9 mouse cellular contexts compared by ENCODE assay signal in genomic region chr6:82073011-82073410, GRCm38 (mm10). TPM values are rescaled to one million over a fixed set of nuclear protein-coding genes. Genes with fewer than 3 reads are reported as not detected.
DNase-seq lines count a peak whose midpoint lies in the region; ATAC-seq and TF ChIP-seq lines count a peak whose summit lies in the region.
"Had no signal": no experiment of that assay in that cellular context is flagged by ENCODE, and none has a peak within 500 bp of the region (broad histone marks: within the 10 kb centered on the region; RNA-seq: fewer than 3 reads in every experiment).

No protein-coding gene starts in this region.

- 59% methylated on average over 2 of the region's 2 CpGs for WGBS in liver, postnatal 0 days (ENCODE audit: insufficient replicate concordance)
- WGBS in embryonic facial prominence, embryonic 10.5 days: 94% methylated on average over 2 of the region's 2 CpGs

- peak; percentile 35 for DNase-seq in layer of hippocampus, adult 11-12 months (ENCODE audit: low spot score)
- DNase-seq in layer of hippocampus, postnatal 25 days (ENCODE audit: extremely low spot score in 1 of 2, low spot score in 1 of 2): no peak
- peak; percentile 71 to 73 for DNase-seq in adrenal gland, postnatal 36 days
- peak; percentile 90 to 94 for DNase-seq in kidney, postnatal 36 days
- peak; percentile 77 for DNase-seq in liver, postnatal 0 days
- no peak for DNase-seq in embryonic facial prominence, embryonic 10.5 days (ENCODE audit: low spot score)
- DNase-seq in gastrocnemius, adult 2 months: no peak

- peak; percentile 96 for ATAC-seq in liver, postnatal 0 days
- no peak for ATAC-seq in erythroid progenitor cell, adult 5-6 weeks (replicated peaks; ENCODE audit: low FRiP score, poor library complexity, severe bottlenecking)

- peaks cover 4% of the 10 kb centered on the region; the same call in 1 of the 2 replicates for H3K36me3 ChIP-seq in liver, postnatal 0 days (replicated peaks; ENCODE audit: insufficient read depth, low read length)
- H3K36me3 ChIP-seq in embryonic facial prominence, embryonic 10.5 days (replicated peaks): no peaks in the 10 kb centered on the region

- H3K4me3 ChIP-seq in liver, postnatal 0 days (ENCODE audit: low read depth, low read length): no peak overlapping the region
- no peak overlapping the region for H3K4me3 ChIP-seq in embryonic facial prominence, embryonic 10.5 days
- H3K4me3 ChIP-seq in gastrocnemius, adult 2 months: no peak overlapping the region
- H3K4me3 ChIP-seq: left cerebral cortex, adult 2 months had no signal

- no peaks in the 10 kb centered on the region for H3K9me3 ChIP-seq in liver, postnatal 0 days (ENCODE audit: low read length)
- H3K9me3 ChIP-seq in embryonic facial prominence, embryonic 10.5 days: no peaks in the 10 kb centered on the region

- peak overlapping the region; percentile 84 for H3K27ac ChIP-seq in liver, postnatal 0 days (ENCODE audit: low read depth)
- H3K27ac ChIP-seq in embryonic facial prominence, embryonic 10.5 days (replicated peaks): no peak overlapping the region
- H3K27ac ChIP-seq in gastrocnemius, adult 2 months: no peak overlapping the region
- H3K27ac ChIP-seq: left cerebral cortex, adult 2 months had no signal

- TF ChIP-seq EP300 in liver, postnatal 0 days (IDR thresholded peaks at IDR 0.05; ENCODE audit: low read depth): peak; percentile 83

- no peaks in the 10 kb centered on the region for H3K27me3 ChIP-seq in liver, postnatal 0 days (ENCODE audit: insufficient read depth, low read length)
- H3K27me3 ChIP-seq in embryonic facial prominence, embryonic 10.5 days (replicated peaks; ENCODE audit: low read depth, poor library complexity, severe bottlenecking): no peaks in the 10 kb centered on the region

- intact Hi-C loops in gastrocnemius, adult 2 months (cut with DNase I): no loop called here

- TF ChIP-seq CTCF in liver, postnatal 0 days (IDR thresholded peaks at IDR 0.05; ENCODE audit: low read depth): no peak
- no peak for TF ChIP-seq CTCF in gastrocnemius, adult 2 months (IDR thresholded peaks at IDR 0.05)

- H3K4me2 ChIP-seq in liver, postnatal 0 days (ENCODE audit: low read depth, low read length): no peak overlapping the region

- H3K4me1 ChIP-seq in liver, postnatal 0 days (ENCODE audit: insufficient read depth): peaks cover 11% of the 10 kb centered on the region; the same call in 1 of the 2 replicates
- H3K4me1 ChIP-seq in embryonic facial prominence, embryonic 10.5 days: no peaks in the 10 kb centered on the region

- no peak overlapping the region for H3K9ac ChIP-seq in liver, postnatal 0 days (replicated peaks)

RNA-seq across cellular contexts. Expression of gene Eva1a, which starts 32.2 kb away (rescaled TPM):
- total RNA-seq in layer of hippocampus, postnatal 25 days (2021): 10 to 100 TPM; 14.6 to 16.9 TPM
- total RNA-seq in adrenal gland, postnatal 36 days (2021): 1 to 10 TPM; 1.3 to 1.6 TPM
- 40.0 and 46.7 TPM in 2 replicates for polyA plus RNA-seq in liver, postnatal 0 days (2015; fragmentation: Nextera tagmentation; extraction: Ambion mirVana)
- 7.0 and 9.1 TPM in 2 replicates for polyA plus RNA-seq in embryonic facial prominence, embryonic 10.5 days (2016; fragmentation: Nextera tagmentation; extraction: Ambion mirVana)
- total RNA-seq in erythroid progenitor cell, adult 5-6 weeks (2015; ENCODE audit: low replicate concordance): 2.9 TPM in 1 of 2 replicates, not detected in the other
- 2.2 TPM in 1 of 2 replicates, not detected in the other for total RNA-seq in erythroid progenitor cell, adult 5-6 weeks (2017; ENCODE audit: low replicate concordance)
- total RNA-seq in gastrocnemius, adult 2 months (2021): under 1 TPM; 0.71 to 0.95 TPM

Comparison
In these comparisons a context has a peak if more than half of its experiments do, and no peak if none do; other contexts are left out.
1. DNase-seq: peak in layer of hippocampus, adult 11-12 months (single experiment), adrenal gland, postnatal 36 days (2 of 2), kidney, postnatal 36 days (2 of 2) and liver, postnatal 0 days (single experiment); none in layer of hippocampus, postnatal 25 days (0 of 2), embryonic facial prominence, embryonic 10.5 days (single experiment) and gastrocnemius, adult 2 months (single experiment).
2. RNA of gene Eva1a, which starts 32.2 kb away (total RNA-seq): 14.6 to 16.9 TPM in layer of hippocampus, postnatal 25 days; 1.3 to 1.6 TPM in adrenal gland, postnatal 36 days, 0.71 to 0.95 TPM in gastrocnemius, adult 2 months and 2.2 to 2.9 TPM in erythroid progenitor cell, adult 5-6 weeks; every median in the first group is over 4 times any median in the second.